Mouse (Mus musculus): ENCODE measurements at regions not wholly inside any gene's neighbourhood (a gene's known extent, or its start where the extent isn't known, plus 50 kb on each side); places are given as distances from the start of the nearest gene placed in this dataset.

GRCm38 (mm10) chr3:83556788-83557515 is 209.2 kb upstream of the Sfrp2 start:
- DNase-seq = no peak

DNA sequence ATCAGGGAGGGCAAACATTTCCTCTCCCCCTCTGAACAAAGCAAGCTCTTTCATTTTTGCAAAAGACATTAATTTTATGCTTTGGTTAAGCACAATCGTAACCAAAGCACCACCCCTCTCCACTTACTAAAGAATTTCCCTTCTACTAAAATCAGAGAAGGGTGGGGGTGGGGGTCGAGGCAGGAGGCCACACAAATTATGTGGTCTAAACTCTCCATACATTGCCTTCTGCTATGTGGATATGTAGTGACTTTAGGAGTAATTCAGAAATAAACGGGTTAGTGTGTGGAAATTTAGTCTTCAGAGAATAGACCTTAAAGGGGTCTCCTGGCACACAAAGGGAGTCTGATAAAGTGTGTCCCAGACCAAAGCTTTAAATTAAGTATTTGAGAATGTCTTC is 204.1 kb upstream of the Sfrp2 start:
- DNase-seq = no peak

- DNase-seq = no peak
These were observed 190.6 kb upstream of the Sfrp2 start for GRCm38 (mm10) chr3:83575526-83575925.

DNA sequence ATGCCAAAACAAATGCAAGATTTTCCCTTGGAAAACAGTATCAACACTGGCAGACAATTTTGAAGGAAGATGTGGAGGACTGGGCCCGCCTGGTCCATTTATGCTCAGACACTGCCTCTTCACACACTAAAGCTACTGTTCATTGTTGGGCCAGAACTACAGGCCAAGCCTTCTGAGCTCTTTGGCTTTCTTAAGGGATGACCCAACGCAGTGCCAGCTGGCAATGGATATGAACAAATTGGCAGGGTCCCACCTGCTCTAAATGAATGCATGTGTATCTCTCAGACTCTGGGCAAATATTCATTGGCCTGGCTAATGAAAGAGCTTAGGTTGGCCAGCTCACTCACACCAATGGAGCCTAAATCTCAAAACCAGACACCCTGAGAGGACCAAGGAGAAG is 190.0 kb upstream of the Sfrp2 start:
- DNase-seq = peak in 1 of 2 experiments; percentile 3

DNA sequence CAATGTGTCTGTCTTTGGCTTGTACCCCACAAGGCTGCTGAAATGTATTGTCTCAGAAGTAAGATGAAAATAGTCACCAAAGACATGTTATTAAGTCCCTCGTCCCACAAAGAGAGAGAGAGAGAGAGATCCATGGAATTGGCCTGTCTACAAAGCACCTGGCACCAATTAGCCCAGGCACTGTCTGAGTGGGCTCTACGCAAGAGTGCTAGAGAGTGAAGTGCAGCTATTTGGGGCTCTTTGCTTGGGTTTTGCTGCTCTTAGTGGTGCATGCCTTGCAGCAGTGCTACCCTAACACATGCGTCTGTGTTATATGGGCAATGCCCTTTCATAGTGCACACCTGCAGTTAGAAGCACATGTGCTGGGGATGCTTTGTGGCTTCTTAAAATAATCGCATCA is 185.4 kb upstream of the Sfrp2 start:
- DNase-seq = no peak

DNA sequence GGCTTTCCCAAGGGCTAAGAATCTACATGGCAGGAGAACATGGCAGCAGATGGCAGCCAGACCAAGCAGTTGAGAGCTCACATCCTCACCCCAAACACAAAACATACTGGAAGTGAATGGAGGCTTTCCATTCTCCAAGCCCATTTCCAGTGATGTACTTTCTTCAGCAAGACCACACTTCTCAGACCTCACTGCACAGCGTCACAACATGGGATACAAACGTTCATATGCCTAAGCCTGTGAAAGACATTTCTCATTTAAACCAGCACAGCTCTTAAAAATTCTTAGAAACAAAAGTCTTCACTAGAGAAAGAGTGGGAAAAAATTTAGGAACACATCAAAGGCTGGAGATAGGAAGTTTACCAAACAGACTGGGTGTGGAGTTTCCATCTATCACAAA is 183.9 kb upstream of the Sfrp2 start:
- DNase-seq = no peak

- DNase-seq = no peak
These were observed 182.9 kb upstream of the Sfrp2 start for GRCm38 (mm10) chr3:83583071-83583672.

- DNase-seq = no peak
These were observed 180.0 kb upstream of the Sfrp2 start for GRCm38 (mm10) chr3:83586086-83586485.

DNA sequence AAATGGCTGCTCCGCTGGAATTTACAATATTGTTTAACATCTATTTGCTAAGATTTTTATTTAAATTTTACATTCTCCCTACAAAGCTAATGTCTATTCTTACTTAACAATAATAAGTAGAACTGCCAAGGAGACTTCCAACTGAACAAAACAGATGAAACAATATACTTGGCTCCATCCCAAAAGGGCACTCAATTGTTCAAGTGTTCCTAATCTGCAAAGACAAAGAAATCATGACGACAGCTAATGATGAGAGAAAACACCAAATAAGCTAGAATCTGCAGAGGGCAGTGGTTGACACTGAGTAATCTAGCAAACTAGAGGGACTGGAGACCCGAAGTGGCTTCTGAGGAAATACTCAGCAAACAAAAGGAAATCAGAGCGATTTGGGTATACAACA is 179.6 kb upstream of the Sfrp2 start:
- no peak for DNase-seq

- no peak for DNase-seq
These were observed 177.0 kb upstream of the Sfrp2 start for GRCm38 (mm10) chr3:83589127-83589526.

DNA sequence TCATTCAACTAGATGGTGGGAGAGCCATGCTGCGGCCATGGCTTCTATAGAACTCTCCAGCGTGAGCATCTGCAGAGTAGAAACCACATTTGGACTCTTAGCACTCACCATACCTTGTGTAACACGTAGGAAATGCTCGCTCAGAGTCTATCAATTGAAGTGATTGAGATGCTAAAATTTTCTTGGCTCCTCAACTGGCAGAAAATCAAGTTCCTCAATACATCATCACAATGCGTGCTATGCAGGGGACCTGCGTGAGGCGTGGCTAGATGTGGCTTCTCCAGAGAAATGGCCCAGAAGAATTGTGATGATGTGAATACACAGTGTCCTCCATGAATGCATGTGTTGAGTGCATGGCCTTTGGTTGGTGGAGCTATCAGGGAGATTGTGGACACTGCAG is 174.9 kb upstream of the Sfrp2 start:
- no peak for DNase-seq

GRCm38 (mm10) chr3:83593321-83593720 is 172.8 kb upstream of the Sfrp2 start:
- no peak for DNase-seq

DNA sequence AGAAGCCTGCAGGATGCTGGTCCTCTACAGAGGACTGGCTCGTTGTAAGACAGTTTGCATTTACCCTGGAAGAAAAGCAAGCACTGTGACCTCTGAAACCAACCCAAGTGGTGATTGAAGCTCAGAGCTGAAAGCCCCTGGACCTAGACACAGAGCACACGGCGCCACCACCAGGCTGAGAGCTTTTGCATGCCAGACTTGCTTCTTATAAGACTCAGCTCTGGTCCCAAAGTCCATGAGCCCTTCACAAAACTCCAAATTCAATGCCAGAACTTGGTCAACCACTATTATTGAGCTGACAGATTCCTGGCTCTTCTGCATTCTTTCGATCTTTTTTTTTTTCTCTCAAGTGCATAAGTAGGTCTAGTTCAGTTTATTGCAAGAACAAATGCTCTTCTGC is 164.6 kb upstream of the Sfrp2 start:
- DNase-seq = no peak

- DNase-seq = no peak
These were observed 156.9 kb upstream of the Sfrp2 start for GRCm38 (mm10) chr3:83609095-83609770.

GRCm38 (mm10) chr3:83620435-83620834 is 145.7 kb upstream of the Sfrp2 start:
- DNase-seq = no peak

GRCm38 (mm10) chr3:83633032-83633431 is 133.1 kb upstream of the Sfrp2 start:
- DNase-seq = no peak

DNA sequence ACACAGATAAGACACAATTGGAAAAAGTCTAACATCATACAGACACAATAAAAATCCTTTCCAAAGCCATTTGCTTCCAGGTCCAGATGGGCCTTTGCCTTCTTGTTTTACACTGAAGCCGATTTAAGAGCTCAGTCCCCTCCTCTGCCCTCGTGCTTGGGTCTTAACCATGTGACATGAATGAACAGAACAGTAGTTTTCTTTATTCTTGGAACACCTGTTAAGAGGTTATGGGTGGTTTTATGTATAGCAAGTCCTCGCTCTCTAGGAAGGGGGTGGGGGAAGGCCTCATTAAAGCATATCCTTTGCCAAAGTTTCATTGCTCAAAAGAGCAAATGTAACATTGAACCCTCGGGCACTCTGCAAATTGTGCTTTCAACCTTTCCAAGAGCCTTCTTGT is 125.7 kb upstream of the Sfrp2 start:
- no peak for DNase-seq

- no peak for DNase-seq
These were observed 102.4 kb upstream of the Sfrp2 start for GRCm38 (mm10) chr3:83663716-83664115.

GRCm38 (mm10) chr3:83676147-83676546 is 90.0 kb upstream of the Sfrp2 start:
- DNase-seq = no peak

GRCm38 (mm10) chr3:83686611-83687010 is 79.5 kb upstream of the Sfrp2 start:
- no peak for DNase-seq

- DNase-seq = no peak
These were observed 78.6 kb upstream of the Sfrp2 start for GRCm38 (mm10) chr3:83687503-83687902.

GRCm38 (mm10) chr3:83689068-83689976 is 76.8 kb upstream of the Sfrp2 start:
- no peak for DNase-seq

DNA sequence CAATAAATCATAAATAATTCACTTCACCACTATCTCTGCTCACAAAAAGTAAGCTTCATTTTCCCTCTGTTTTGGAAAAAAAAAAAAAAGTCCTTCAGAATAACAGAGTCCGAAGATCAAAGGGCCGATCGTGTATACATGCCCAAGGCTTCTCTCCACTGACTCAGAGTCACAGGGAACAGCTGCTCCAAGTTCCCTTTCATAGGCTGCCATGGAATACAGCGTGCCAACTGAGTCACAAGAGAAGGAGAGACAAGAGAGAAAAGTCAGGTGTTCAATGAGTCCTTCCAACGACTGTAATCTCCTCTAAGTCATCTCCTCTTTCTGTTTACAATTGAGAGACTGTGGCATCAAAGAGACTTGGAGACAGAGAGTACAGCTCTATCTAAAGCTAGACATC is 71.6 kb upstream of the Sfrp2 start:
- no peak for DNase-seq

Data from cerebellum, adult 18-20 months (tissue).